Mouse (Mus musculus): ENCODE measurements at regions not wholly inside any gene's neighbourhood (a gene's known extent, or its start where the extent isn't known, plus 50 kb on each side); places are given as distances from the start of the nearest gene placed in this dataset.

DNA sequence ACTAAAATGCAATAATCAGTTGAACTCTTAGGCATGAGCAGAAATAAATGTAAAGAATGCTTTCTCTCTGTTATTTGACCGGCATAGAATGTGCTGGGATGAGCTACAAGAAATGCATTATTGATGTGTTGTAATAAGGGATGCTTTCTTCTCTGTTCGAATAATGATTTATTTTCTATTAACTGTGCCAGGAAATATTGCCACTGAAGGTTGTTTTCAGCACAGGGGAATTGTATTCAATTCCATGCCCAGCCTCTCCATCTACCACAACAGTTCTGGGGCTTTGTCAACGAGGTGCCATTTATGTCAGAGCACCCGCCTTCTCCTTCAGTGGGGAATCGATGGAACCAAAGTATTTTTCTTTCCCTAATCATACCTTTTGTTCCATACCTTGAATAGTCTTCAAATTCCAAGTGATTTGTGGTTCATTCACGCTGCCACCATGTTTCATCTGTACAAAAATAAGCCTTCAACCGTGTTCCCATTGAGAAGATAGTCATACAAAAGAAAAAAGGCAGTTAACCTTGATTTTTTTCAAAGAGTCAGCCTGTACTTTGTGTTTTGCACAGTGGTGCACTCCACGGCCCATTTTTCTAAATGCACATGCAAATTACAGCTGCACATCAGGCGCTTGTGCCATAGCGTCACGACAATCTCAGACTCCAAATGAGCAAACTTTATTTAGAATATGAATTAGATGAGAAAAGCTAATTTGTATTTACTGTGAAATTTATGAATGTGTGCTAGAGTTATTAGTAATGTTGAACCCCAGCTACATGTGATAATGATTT is 65.1 kb upstream of the Gpr141 start:
- TF ChIP-seq CHD2 (IDR thresholded peaks at IDR 0.05; ENCODE audit: low read depth, low read length): no peak
- no peak for TF ChIP-seq ZNF384 (IDR thresholded peaks at IDR 0.05; ENCODE audit: low read depth, low read length)
- no peak for TF ChIP-seq MAFK (IDR thresholded peaks at IDR 0.05; ENCODE audit: insufficient read depth, low read depth, low read length)
- TF ChIP-seq HCFC1 (IDR thresholded peaks at IDR 0.05; ENCODE audit: borderline replicate concordance, insufficient read depth, low read length): no peak
- TF ChIP-seq ZC3H11A (IDR thresholded peaks at IDR 0.05; ENCODE audit: borderline replicate concordance, low read depth, low read length): no peak
